Mouse (Mus musculus) heart, adult 18-20 months (tissue): ENCODE data around the gene Usp17la. TPM values are rescaled to one million over a fixed set of nuclear protein-coding genes. Genes with fewer than 3 reads are reported as not detected.
"Not testable (repeated sequence)": the region's sequence is repeated elsewhere in the genome, so short reads cannot be mapped to it uniquely, and the experiment has no call there.

Experiments used
- DNase-seq, 2 experiments: peaks; one replicate each; pipeline ENCODE4 v3.0.0; 2021 to 2022; ENCODE audit warnings: mixed read lengths in 1 of 2
- long read RNA-seq, 2 experiments: library from polyadenylated mRNA; stranded (forward); transcript quantifications; one replicate each; pipeline ENCODE4 v2.0.0; 2021
- total RNA-seq, 2 experiments: library from RNA; stranded (reverse); gene quantifications; 2 replicates each; pipeline ENCODE4 v1.2.3; 2021

The Usp17la gene
- total RNA-seq = not detected
- long read RNA-seq, experiment 1 = 0 reads
- long read RNA-seq, experiment 2 = 0 reads

- not testable (repeated sequence) for DNase-seq
Observed at GRCm38 (mm10) chr7:104856709-104857108, at the start of gene Usp17la. TSS of gene Usp17la (plus strand) at chr7:104857009.

GRCm38 (mm10) chr7:104810335-104810734 lies 46.5 kb upstream of the Usp17la start:
- not testable (repeated sequence) for DNase-seq

GRCm38 (mm10) chr7:104842503-104842902 lies 14.3 kb upstream of the Usp17la start, which contains the start of gene Usp17lb:
TSS of gene Usp17lb (minus strand) at chr7:104842603.
- DNase-seq = no peak

- DNase-seq = no peak
Observed at GRCm38 (mm10) chr7:104843731-104844287, 13.0 kb upstream of the Usp17la start.

- DNase-seq = not testable (repeated sequence)
Observed at GRCm38 (mm10) chr7:104851546-104851945, 5.3 kb upstream of the Usp17la start.

- DNase-seq = no peak
Observed at GRCm38 (mm10) chr7:104855248-104855750, 1.5 kb upstream of the Usp17la start.

GRCm38 (mm10) chr7:104857683-104858082 lies 874 bp downstream of the Usp17la start:
- DNase-seq = no peak

GRCm38 (mm10) chr7:104861381-104861780 lies 4.6 kb downstream of the Usp17la start:
- no peak for DNase-seq

- no peak for DNase-seq
Observed at GRCm38 (mm10) chr7:104877731-104878130, 20.9 kb downstream of the Usp17la start, which contains the start of gene Olfr665. TSS of gene Olfr665 (plus strand) at chr7:104878031.

GRCm38 (mm10) chr7:104895852-104896251 lies 39.0 kb downstream of the Usp17la start, which contains the start of gene Olfr666:
TSS of gene Olfr666 (minus strand) at chr7:104895952.
- no peak for DNase-seq

Other genes with a start within 250 kb of the Usp17la start
- not detected for gene Olfr656, start 243.1 kb upstream of the Usp17la start, total RNA-seq
- not detected for gene Olfr657, start 232.2 kb upstream of the Usp17la start, total RNA-seq
- gene Olfr658, start 209.7 kb upstream of the Usp17la start, total RNA-seq = not detected
- not detected for gene Olfr659, start 190.3 kb upstream of the Usp17la start, total RNA-seq
- not detected for gene Olfr661, start 170.5 kb upstream of the Usp17la start, total RNA-seq
- gene Usp17le, start 79.5 kb upstream of the Usp17la start, total RNA-seq = not detected
- not detected for gene Usp17lb, start 14.4 kb upstream of the Usp17la start, total RNA-seq
- not detected for gene Olfr665, start 21.0 kb downstream of the Usp17la start, total RNA-seq
- not detected for gene Olfr666, start 38.9 kb downstream of the Usp17la start, total RNA-seq
- gene Olfr667, start 64.5 kb downstream of the Usp17la start, total RNA-seq = not detected
- not detected for gene Olfr668, start 71.0 kb downstream of the Usp17la start, total RNA-seq
- not detected for gene Olfr669, start 77.2 kb downstream of the Usp17la start, total RNA-seq
- gene Olfr670, start 105.6 kb downstream of the Usp17la start, total RNA-seq = not detected
- not detected for gene Olfr671, start 122.1 kb downstream of the Usp17la start, total RNA-seq
- gene Olfr672, start 145.0 kb downstream of the Usp17la start, total RNA-seq = not detected
- not detected for gene Olfr675, start 171.5 kb downstream of the Usp17la start, total RNA-seq
- not detected for gene Olfr676, start 175.7 kb downstream of the Usp17la start, total RNA-seq
- not detected for gene Olfr677, start 194.4 kb downstream of the Usp17la start, total RNA-seq
- not detected for gene Olfr678, start 207.5 kb downstream of the Usp17la start, total RNA-seq
- not detected for gene Olfr679, start 224.2 kb downstream of the Usp17la start, total RNA-seq
- not detected for gene Olfr680-ps1, start 235.8 kb downstream of the Usp17la start, total RNA-seq